Mouse (Mus musculus) embryo, embryonic 10.5 days (tissue): Measurements from ENCODE around the gene Hoxb1.
A peak's percentile ranks its signal among the peaks of the same experiment; 100 is the strongest.

Source experiments
- DNase-seq: peaks from one replicate; pipeline ENCODE4 v3.0.0-alpha.2; 2015; ENCODE audit warnings: low spot score

The Hoxb1 gene

DNA sequence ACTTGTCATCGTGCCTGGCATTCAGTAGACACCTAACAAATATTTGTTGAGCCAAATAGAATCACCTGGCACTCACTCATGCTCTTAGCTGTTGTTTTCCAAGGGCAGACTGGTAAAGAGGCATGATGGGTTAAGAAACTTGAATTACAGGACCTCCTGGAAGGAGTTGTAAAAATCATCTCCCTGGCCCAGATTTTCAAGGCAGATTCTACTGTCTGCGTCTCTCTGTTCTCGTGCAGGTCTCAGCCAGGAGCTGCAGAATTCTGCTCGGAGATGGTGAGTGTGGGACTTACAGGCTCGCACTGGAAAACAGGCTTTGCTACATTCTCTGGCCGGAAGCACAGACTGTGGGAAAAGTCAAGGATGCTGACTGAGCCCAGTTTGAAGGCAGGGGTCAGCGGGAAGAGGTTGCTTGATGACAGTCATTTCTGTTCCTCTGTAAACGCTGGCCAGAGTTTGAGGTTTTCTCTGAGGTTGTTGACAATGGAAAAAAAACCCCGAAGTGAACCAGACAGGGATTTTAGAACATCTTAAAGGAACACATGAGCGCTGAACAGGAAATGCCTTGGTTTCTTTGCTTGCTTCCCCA lies 38.6 kb downstream of the Hoxb1 start:
- DNase-seq, result no peak

DNA sequence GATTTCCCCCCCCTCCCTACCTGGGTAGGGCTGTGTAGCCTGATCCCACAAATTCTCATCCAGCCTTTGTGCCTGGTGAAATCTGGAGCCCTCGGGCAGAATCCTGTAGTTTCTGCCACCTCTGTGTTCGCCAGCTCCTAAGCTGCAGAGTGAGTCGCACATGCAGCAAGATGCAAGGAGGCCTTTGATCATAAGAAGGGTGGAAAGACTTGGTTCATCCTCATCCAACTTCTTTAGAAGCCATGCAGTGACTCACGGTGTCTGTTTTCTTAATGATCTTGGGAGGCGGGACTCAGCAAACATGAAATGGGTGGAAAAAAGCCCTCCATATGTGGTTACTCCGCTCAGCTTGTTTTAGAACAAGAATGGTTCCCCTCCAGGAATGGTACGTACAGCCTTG lies 39.3 kb downstream of the Hoxb1 start:
- DNase-seq, result no peak

DNA sequence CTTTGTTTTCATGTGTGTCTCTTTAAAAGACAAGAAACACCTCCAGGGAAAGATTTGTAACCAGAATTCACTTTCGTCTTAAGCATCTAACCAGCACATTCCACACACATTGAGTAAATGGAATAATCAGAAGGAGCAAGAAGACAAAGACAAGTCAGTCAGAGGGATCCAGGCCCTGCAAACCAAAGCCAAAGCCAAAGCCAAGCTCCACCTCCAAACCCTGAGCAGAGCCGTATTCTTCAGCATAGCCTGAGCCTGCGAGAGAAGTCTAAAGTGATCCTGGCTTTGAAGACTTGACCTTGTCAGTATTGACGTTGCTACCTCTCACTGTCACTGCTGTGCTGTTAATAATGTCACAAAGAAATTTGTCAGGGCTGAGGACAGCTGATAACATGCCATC lies 40.0 kb downstream of the Hoxb1 start:
- DNase-seq, result no peak

DNA sequence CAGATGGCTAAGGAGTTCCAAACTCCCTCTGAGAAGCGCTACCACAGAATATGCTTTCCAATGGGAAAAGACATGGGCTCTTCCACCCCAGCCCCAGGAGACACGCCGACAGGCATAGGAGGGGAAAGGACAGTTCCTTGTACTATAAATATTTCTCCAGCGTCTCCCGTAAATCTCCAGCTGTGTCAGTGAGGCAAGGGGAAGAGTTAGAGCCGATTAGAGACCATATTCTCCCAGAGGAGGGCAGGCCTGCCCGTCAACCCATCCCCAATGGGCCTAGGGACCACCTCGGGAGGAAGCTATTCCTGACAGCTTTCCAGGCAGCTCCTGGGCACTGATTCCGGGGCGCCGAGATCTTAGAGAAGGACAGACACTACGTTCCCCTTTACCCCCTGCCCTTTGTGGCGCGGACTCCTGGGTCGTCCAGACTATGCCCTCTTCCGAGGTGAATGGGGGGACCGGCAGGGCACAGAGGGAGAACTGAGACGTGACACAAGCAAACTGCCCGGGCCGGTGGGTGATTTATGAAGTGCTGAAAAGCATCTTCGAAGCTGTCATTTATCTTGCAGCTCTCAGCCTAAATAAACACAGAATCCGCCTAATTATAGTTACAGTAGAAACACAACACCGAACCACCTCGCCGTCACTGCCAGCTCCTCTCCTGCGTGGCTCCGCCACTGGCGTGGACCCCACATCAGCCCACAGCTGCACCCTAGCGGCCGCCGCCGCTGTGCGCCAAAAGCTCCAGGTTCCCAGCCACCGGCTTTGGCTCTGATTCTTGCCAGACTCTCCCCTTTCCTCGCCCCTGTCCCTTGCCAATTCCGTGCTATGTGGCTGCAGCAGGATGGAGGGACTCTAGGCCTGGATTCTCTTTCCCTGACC lies 41.9 kb downstream of the Hoxb1 start:
- DNase-seq, result peak; percentile 85

DNA sequence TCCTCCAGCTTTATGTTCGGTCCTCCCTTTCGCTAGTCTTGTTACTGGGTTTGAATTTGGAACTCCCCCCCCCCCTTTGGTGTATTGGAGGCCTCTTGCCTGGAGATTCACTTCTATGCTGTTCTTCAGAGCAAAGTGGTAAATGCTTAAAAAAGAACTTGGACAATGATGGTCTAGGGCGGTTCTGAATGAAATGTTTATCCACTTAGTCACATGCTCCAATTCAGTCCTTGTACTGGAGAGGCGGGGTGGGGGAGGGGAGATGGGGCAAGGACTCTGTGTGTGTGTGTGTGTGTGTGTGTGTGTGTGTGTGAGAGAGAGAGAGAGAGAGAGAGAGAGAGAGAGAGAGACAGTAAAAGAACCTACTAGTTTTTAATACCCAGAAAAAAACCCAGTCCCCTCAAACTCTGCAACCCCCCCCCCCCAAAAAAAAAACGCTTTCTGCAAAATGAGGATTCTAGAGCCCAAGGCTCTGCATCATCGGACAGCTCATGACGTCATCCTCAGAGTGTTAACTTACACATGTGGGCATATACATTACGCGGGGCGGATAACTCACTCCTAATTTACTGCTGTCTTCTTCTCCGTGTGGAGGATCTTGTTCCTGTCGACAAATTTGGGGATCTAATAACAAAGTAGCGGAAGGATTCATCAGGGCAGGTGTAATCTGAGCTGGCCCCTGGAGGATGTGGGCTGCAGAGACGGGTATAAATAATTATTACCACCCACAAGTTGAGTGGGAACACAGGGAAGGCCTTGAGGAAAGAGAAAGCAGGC lies 42.9 kb downstream of the Hoxb1 start:
- peak; percentile 60 for DNase-seq

DNA sequence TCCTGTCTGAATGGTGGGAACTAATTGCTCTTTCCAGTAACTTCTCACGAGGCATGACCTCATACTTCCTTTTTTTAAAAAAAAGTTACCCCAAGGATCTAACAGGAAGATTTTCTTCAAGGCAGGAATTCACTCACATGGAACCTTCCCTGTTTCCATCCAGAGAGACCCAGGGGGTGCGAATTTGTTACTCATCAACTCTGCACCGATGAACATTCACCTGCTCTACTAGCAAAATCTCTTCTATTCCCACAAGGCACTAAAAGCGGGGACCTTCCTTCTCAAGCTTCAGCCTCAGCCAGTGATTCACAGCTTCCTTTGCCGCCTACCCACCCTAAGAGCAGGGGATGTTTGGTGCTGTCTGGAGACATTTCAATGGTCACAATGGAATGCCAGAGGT lies 45.5 kb downstream of the Hoxb1 start:
- DNase-seq, result no peak

DNA sequence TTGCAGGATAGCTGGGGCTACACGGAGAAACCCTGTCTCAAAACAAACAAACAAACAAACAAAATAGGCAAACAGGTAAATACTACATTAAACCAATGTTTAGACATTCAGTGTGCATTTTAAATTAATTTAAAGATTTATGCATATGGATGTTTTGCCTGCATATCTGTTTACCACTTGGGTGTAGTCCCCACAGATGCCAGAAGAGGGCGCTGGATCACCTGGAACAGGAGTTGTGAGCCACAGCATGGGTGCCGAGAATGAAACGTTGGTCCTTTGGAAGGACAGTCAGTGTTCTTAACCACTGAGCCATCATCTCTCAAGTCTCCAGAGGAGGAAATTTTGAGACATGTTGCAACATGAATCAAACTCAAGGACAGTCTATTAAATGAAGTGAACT lies 46.4 kb downstream of the Hoxb1 start:
- no peak for DNase-seq

DNA sequence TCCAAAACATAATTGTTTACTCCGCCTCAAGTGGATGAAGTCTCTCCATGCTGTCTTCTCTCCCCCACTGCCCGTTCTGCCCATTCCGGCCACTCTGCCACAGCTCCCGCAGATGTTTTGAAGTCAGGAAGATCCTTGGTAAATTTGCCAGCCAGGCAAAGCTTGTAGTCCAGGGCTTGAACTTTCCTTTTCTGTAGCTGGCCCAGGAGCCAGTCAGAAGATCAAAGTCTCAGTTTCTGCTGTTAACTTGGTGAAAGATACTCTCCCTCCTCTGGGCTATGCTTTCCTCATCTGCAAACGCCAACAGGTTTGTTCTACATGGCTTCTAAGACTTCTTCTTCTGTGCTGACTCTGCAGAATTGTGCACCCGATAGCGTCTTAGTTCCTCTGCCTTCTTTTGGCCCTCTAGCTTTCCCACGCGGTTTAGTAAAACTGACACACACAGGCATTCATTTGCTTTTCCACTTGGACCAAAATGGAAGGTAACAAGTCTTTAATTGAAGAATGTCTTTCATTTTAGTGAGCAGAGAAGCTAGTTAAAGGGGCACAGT lies 47.5 kb downstream of the Hoxb1 start:
- no peak for DNase-seq

DNA sequence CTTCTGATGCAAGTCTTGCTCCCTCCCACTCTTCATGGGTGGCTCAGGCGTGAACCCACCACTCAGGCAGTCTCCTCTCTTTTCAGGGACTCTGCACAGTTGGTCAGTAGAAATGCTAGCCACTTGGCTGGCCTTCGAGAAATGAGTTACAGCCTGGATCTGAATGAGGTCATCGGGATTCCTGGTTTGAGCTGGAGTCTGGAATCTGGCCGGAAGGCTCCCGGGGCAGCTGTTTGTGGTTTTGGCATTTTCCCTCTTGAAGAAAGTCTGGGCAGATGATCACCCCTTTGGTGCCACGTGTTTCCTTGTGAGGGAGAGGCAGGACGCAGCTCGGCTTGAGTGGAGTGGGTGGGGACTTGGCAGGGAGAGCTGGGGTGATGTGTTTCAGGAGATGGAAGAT lies 48.0 kb downstream of the Hoxb1 start:
- peak; percentile 61 for DNase-seq

DNA sequence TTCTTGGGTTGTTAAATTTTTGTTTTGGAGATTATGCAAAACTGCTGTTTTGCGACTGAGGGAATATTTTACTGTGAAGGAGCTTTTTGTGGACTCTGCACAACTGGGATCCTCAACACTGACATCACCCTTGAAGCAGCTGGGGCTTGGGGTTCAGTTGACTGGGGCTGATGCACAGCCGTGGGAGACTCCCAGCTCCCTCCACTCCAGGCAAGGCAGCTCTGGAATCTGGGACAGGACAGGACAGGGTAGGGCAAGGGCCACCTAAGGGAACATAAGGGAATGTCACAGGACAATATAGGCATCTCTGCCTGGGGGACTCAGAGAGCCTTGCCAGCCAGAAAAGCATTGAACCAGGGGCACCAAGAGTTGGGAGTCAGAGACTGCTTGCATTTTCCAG lies 48.5 kb downstream of the Hoxb1 start:
- DNase-seq, result no peak
